Comparison of ENCODE assay signal across 8 mouse cellular contexts in genomic region chr1:165114460-165115175, GRCm38 (mm10). TPM values are rescaled to one million over a fixed set of nuclear protein-coding genes. Genes with fewer than 3 reads are reported as not detected.
DNase-seq lines count a peak whose midpoint lies in the region; ATAC-seq and TF ChIP-seq lines count a peak whose summit lies in the region.
"Had no signal": no experiment of that assay in that cellular context is flagged by ENCODE, and none has a peak within 500 bp of the region (broad histone marks: within the 10 kb centered on the region; RNA-seq: fewer than 3 reads in every experiment).

No protein-coding gene starts in this region.

- no peaks in the 10 kb centered on the region for H3K79me2 ChIP-seq in CH12.LX (replicated peaks; ENCODE audit: control insufficient read depth, extremely low read depth, insufficient read depth, poor library complexity, severe bottlenecking)

- in situ Hi-C loops in CH12.LX (cut with MboI; ENCODE audit: low pct_ligation_motif_present, low pct_unique_long_range_greater_than_20kb, low sequenced_read_pairs) = loop anchor here (25.0 kb wide), 1 partner anchor 802 kb away; the partner anchor contains the start of genes Blzf1 and Nme7

- no peaks in the 10 kb centered on the region for H3K9me3 ChIP-seq in CH12.LX (replicated peaks; ENCODE audit: low read length)
- no peaks in the 10 kb centered on the region for H3K9me3 ChIP-seq in hindbrain, embryonic 16.5 days (ENCODE audit: control insufficient read depth, low read length)

- no peak overlapping the region for H3K27ac ChIP-seq in CH12.LX (ENCODE audit: insufficient read depth, low read depth)
- H3K27ac ChIP-seq in hindbrain, embryonic 16.5 days (ENCODE audit: low read depth, low read length) = no peak overlapping the region

- no peaks in the 10 kb centered on the region for H3K36me3 ChIP-seq in CH12.LX (replicated peaks in 1 of 2; ENCODE audit: control insufficient read depth in 1 of 2, insufficient read depth in 1 of 2, low read length in 1 of 2)
- H3K36me3 ChIP-seq in hindbrain, embryonic 16.5 days (ENCODE audit: control insufficient read depth, insufficient read depth, low read length) = no peaks in the 10 kb centered on the region

- peak; percentile 62 for TF ChIP-seq RAD21 in CH12.LX (IDR thresholded peaks at IDR 0.05; ENCODE audit: low read depth, low read length)

- dilution Hi-C loops in CH12.LX (cut with MboI; ENCODE audit: extremely low pct_ligation_motif_present, extremely low pct_unique_long_range_greater_than_20kb, low sequenced_read_pairs) = no loop called here

- no peaks in the 10 kb centered on the region for H3K27me3 ChIP-seq in CH12.LX (replicated peaks)
- no peaks in the 10 kb centered on the region for H3K27me3 ChIP-seq in hindbrain, embryonic 16.5 days (replicated peaks; ENCODE audit: control insufficient read depth, insufficient read depth, low read length)

- TF ChIP-seq EP300 in CH12.LX (IDR thresholded peaks at IDR 0.05; ENCODE audit: low read length) = no peak

- WGBS in hindbrain, embryonic 16.5 days = 46% methylated on average over 17 of the region's 17 CpGs

- no peak overlapping the region for H3K4me3 ChIP-seq in CH12.LX (replicated peaks in 1 of 3; ENCODE audit: low read depth in 2 of 3, low read length in 2 of 3, poor library complexity in 1 of 3)
- H3K4me3 ChIP-seq in hindbrain, embryonic 16.5 days (ENCODE audit: low read length) = no peak overlapping the region

- no peak overlapping the region for H3K9ac ChIP-seq in CH12.LX (ENCODE audit: insufficient read depth, low read depth)
- no peak overlapping the region for H3K9ac ChIP-seq in hindbrain, embryonic 16.5 days (ENCODE audit: low read depth, low read length)

- no peaks in the 10 kb centered on the region for H3K4me1 ChIP-seq in CH12.LX (ENCODE audit: control insufficient read depth in 1 of 2, insufficient read depth in 2 of 2)
- H3K4me1 ChIP-seq in hindbrain, embryonic 16.5 days (ENCODE audit: control insufficient read depth, insufficient read depth, low read depth, low read length) = peaks cover under 1% of the 10 kb centered on the region; the same call in 1 of the 2 replicates

- peak; percentile 95 for ATAC-seq in erythroid progenitor cell, adult 5-6 weeks (replicated peaks; ENCODE audit: low FRiP score, poor library complexity, severe bottlenecking)
- no peak for ATAC-seq in hindbrain, embryonic 16.5 days

- TF ChIP-seq CTCF in CH12.LX (conservative IDR thresholded peaks at IDR 0.05 in 1 of 2, IDR thresholded peaks at IDR 0.05 in 1 of 2; ENCODE audit: low read depth in 2 of 2, low read length in 2 of 2) = peak; percentile 13 to 65; a peak in 2 of 4 replicates

- DNase-seq in 416B (ENCODE audit: low read depth) (peak; percentile 50), CH12.LX (ENCODE audit: extremely low read depth) (peak; percentile 42)
- peak; percentile 62 for DNase-seq in lung, postnatal 36 days
- DNase-seq in thymus, postnatal 4 days = peak; percentile 36
- no peak for DNase-seq in layer of hippocampus, adult 8-10 months (ENCODE audit: low spot score in 2 of 2)

- H3K4me2 ChIP-seq in CH12.LX (ENCODE audit: insufficient read depth, low read depth, poor library complexity, severe bottlenecking) = no peak overlapping the region
- H3K4me2 ChIP-seq in hindbrain, embryonic 16.5 days (ENCODE audit: low read length) = peak overlapping the region; percentile 5; the same call in 1 of the 2 replicates

- no peak for TF ChIP-seq POLR2A in CH12.LX (IDR thresholded peaks at IDR 0.05; ENCODE audit: low read depth, low read length)

TF ChIP-seq in CH12.LX, 34 proteins besides CTCF, POLR2A, EP300 and RAD21:
- no peak for TF ChIP-seq E2F4 (IDR thresholded peaks at IDR 0.05; ENCODE audit: insufficient replicate concordance, low read depth, low read length)
- peak; percentile 4; the same call in 1 of the 2 replicates for TF ChIP-seq ZC3H11A (IDR thresholded peaks at IDR 0.05; ENCODE audit: low read depth, low read length)
- no peak for TF ChIP-seq USF2 (conservative IDR thresholded peaks at IDR 0.05; ENCODE audit: low read depth, low read length)
- TF ChIP-seq TBP (conservative IDR thresholded peaks at IDR 0.05; ENCODE audit: low read depth, low read length) = no peak
- TF ChIP-seq SMC3 (IDR thresholded peaks at IDR 0.05; ENCODE audit: low read depth, low read length) = peak; percentile 54

RNA-seq across cellular contexts. Expression of gene Tbx19, which starts 46.0 kb away (rescaled TPM):
- 0.04 TPM in 1 of 2 replicates, not detected in the other for total RNA-seq in CH12.LX (2012; rRNA removed)
- 0.44 TPM in 1 of 2 replicates, not detected in the other for total RNA-seq in CH12.LX (2014; rRNA removed)
- polyA plus RNA-seq in CH12.LX (2012; ENCODE audit: insufficient read length, low read depth) = 0.52 and 0.66 TPM in 2 replicates
- total RNA-seq in erythroid progenitor cell, adult 5-6 weeks (2015; ENCODE audit: low replicate concordance) = not detected in 2 replicates
- not detected in 2 replicates for total RNA-seq in erythroid progenitor cell, adult 5-6 weeks (2017; ENCODE audit: low replicate concordance)
- polyA plus RNA-seq in hindbrain, embryonic 16.5 days (2015; fragmentation: Nextera tagmentation; extraction: Ambion mirVana) = not detected in 2 replicates
- total RNA-seq in layer of hippocampus, adult 8-10 months (2022) = not detected
- total RNA-seq: neutrophil, adult 5-6 weeks had no signal

Comparison
In these comparisons a context has a peak if more than half of its experiments do, and no peak if none do; other contexts are left out.
1. DNase-seq: peak in 416B (single experiment), CH12.LX (single experiment), lung, postnatal 36 days (single experiment) and thymus, postnatal 4 days (single experiment); none in layer of hippocampus, adult 8-10 months (0 of 2).